Mouse (Mus musculus) ES-E14 (cell line): ENCODE measurements at regions not wholly inside any gene's neighbourhood (a gene's known extent, or its start where the extent isn't known, plus 50 kb on each side); places are given as distances from the start of the nearest gene placed in this dataset.

Experiments
- CHD2 ChIP-seq: IDR thresholded peaks from 2 replicates; pipeline ENCODE4 v1.6.1; 2014; ENCODE audit warnings: mild to moderate bottlenecking, low read depth, low read length, inconsistent platforms
- HCFC1 ChIP-seq: IDR thresholded peaks from 2 replicates; pipeline ENCODE4 v1.6.1; 2012; ENCODE audit warnings: low read length, inconsistent platforms, borderline replicate concordance; ENCODE audit not compliant: insufficient read depth
- ZC3H11A ChIP-seq: IDR thresholded peaks from 2 replicates; pipeline ENCODE4 v1.6.1; 2012; ENCODE audit warnings: low read depth, mild to moderate bottlenecking, inconsistent platforms, low read length, borderline replicate concordance
- ZNF384 ChIP-seq: IDR thresholded peaks from 2 replicates; pipeline ENCODE4 v1.6.1; 2012; ENCODE audit warnings: low read depth, low read length, inconsistent platforms

DNA sequence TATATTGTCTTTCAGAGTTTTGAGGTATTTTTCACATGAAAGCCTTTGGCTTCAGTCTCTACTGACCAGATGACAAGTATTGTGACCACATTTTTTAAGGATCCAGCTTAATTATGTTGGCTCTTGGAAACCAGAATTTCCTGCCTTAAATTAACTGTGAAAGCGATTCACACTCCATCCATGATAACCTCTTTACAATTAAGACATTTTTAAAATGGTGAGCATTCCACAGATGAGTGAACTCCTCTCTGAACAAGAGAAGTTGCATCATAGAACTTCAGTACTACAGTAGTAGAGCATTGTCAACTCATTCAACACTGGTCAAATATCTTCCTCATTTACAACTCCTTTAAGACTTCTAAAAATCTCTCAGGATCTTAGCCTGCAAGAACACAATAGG, 369.3 kb upstream of the Cblb start:
- no peak for TF ChIP-seq ZNF384
- TF ChIP-seq ZC3H11A, result no peak
- no peak for TF ChIP-seq HCFC1
- no peak for TF ChIP-seq CHD2
